Mouse (Mus musculus): ENCODE data around the gene Fbxw5.
A peak's percentile ranks its signal among the peaks of the same experiment; 100 is the strongest.

The Fbxw5 gene

GRCm38 (mm10) chr2:25477967-25478675, 22.4 kb upstream of the Fbxw5 start:
- no peak for DNase-seq

DNA sequence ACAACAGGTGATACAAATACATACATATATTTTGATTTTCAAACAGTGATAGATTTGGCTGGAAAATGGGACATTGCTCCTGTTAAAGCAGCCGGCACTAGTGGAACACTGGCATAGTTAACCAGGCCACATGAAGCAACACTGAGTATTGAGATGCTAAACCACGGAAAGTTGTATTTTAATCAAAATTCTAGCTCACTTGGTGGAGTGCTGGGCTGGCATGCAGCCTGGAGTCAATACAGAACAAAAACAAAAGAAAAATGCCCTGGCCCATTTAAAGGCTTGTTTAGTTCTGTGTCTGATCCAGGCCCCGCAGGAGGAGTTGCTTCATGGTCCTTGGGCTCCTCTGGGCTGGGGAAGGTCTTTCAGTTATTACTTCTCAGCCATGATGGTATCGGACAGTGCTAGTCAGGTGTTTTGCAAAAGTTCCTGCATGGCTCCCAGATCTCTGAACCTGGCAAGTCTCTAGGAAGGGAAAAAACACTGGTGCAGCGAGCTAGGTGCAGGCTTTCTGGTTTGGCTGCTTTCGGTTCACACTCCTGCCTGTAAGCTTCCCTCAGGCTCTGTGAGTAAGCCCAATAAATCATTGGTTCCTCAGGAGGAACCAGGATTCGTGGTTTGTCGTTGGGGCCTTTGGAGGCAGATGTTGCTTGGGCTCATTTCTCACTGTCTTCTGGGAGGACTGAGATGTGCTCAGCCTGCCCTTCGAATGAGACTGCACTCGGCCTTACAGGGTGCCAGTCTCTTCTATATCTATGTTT, 20.8 kb upstream of the Fbxw5 start:
- DNase-seq: no peak

- DNase-seq: no peak
Observed at GRCm38 (mm10) chr2:25480541-25480940, 20.0 kb upstream of the Fbxw5 start.

- peak in 1 of 2 experiments; percentile 76 for DNase-seq
Observed at GRCm38 (mm10) chr2:25482969-25483368, 17.6 kb upstream of the Fbxw5 start.

GRCm38 (mm10) chr2:25484901-25485647, 15.5 kb upstream of the Fbxw5 start:
- no peak for DNase-seq

DNA sequence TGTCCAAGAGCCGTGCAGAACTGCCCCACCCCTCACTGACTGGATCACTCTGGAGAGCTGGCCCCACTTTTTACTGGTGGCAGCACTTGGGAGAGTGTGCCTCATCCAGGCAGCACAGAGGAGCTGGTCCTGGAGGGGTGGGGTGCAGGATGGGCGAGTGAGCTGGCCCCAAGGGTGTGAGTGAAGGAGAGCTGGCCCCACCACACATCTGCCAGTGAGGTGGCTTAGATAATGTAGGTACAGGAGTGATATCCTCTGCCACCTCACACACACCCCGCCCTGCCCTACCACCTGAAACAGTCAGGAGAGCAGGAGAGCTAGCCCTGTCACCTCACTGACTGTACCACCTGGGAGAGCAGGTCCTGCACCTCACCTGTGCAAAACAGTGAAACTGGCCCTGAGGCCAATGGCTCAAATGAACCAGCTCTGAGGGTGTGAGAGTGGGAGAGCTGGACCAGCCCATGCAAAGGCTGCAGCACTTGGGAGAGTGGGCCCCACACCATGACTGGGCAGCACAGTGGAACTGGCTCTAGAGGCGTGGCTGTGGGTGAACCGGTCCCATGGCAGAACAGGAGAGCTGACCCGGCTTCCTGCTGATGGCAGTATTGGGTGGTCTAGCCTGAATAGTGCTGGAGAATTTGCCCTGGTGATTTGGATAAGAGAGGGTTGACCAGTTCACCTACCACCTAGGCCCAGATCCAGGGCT, 12.4 kb upstream of the Fbxw5 start:
- DNase-seq: no peak

- no peak for DNase-seq
Observed at GRCm38 (mm10) chr2:25488671-25489068, 11.9 kb upstream of the Fbxw5 start.

- no peak for DNase-seq
Observed at GRCm38 (mm10) chr2:25492988-25493387, 7.6 kb upstream of the Fbxw5 start.

- no peak for DNase-seq
Observed at GRCm38 (mm10) chr2:25493476-25493961, 7.0 kb upstream of the Fbxw5 start, which contains the start of gene Lcn12. Gene Lcn12, minus strand, starts transcription at chr2:25493911.

DNA sequence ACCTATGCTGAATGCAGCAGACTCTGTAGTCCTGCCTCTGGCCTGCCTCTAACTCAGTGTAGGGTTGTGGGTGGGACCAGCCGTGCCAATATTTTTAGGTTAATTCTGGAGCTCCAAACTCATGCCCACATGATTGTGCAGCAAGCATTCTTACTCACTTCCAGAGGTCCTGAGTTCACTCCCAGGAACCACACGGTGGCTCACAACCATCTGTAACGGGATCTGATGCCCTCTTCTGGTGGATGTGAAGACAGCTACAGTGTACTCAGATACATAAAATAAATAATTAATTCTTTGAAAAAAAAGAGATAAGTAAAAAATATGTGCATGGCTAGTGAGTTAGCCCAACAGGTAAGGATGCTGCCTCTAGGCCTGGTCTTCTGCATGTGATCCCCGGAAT, 4.1 kb upstream of the Fbxw5 start:
- DNase-seq: no peak

GRCm38 (mm10) chr2:25497846-25498575, 2.5 kb upstream of the Fbxw5 start:
- DNase-seq: no peak

GRCm38 (mm10) chr2:25498622-25499478, 1.7 kb upstream of the Fbxw5 start:
- no peak for DNase-seq

- DNase-seq: no peak
Observed at GRCm38 (mm10) chr2:25500071-25500575, 427 bp upstream of the Fbxw5 start.

GRCm38 (mm10) chr2:25501593-25502486, 1.3 kb downstream of the Fbxw5 start, which contains the start of gene C8g:
Gene C8g, minus strand, starts transcription at chr2:25501719.
- no peak for DNase-seq

DNA sequence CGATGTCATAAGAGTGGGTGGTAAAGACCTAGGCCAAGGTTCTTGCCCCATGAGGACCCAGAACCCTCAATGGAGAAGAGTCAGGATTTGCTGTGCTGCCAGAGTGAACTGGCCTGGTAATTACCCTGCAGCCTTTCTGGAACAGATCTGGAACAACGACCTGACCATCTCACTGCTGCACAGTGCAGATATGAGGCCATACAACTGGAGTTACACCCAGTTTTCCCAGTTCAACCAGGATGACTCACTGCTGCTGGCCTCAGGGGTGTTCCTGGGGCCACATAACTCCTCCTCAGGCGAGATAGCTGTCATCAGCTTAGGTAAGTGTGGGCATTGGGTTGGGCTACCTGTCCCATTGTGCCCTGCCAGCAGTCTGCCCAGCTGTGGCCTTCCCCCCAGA, 2.2 kb downstream of the Fbxw5 start:
- no peak for DNase-seq

- DNase-seq: no peak
Observed at GRCm38 (mm10) chr2:25504538-25504937, 4.0 kb downstream of the Fbxw5 start.

DNA sequence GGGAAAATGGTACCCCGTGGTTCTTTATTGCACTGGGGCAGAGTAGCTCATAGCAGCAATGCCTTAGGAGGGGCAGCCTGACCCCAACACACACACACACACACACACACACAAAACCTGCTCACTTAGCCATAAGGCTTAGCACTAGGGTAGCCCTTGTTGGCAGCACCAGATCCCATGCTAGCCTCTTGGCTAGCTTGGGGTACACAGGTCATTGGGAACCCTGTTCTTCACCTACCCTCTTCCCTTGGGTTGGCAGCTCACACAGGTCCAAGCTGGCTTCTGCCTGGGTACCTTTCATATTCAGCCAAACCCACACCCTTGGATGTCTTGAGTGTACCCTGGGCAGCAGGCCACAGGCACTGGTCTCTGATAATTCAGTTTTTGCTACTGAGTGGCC, 4.5 kb downstream of the Fbxw5 start:
- DNase-seq: no peak

DNA sequence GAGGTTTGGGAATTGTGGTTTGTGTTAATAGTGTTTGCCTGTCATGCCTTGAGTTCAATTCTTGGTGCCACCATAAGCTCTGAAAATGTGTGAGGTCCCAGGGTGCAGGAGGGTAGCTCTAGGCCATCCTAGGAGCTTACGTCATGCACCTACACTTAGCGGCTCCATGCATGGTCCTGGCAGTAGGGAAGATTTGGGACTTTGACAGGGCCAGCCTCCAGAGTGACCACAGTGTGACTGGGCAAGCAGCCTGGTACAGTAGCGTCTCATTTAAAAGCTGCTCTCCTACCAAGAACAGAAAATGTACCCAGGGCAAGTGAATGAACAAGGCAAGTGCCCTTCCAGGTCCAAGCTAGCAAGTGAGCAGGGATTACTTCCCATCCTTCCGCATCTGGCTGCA, 5.3 kb downstream of the Fbxw5 start:
- DNase-seq: no peak

DNA sequence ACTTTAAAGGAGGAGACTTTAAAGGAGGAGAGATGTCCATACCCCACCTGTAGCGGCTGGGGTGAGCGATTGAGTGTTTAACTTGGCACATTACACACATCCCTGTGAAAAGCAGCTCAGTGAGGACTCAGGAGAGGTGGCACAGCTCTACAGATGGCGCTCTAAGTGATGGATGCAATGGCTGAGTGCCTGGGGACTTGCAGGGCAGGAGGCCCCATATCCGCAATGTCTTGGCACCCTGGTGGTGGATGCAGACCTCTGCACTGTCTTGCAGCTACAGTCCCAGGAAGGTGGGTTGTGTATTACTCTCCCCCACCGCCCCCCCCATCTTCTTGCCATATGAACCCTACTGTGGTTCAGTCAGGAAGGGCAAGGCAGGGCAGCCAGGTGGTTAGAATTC, 6.4 kb downstream of the Fbxw5 start:
- DNase-seq: no peak

DNA sequence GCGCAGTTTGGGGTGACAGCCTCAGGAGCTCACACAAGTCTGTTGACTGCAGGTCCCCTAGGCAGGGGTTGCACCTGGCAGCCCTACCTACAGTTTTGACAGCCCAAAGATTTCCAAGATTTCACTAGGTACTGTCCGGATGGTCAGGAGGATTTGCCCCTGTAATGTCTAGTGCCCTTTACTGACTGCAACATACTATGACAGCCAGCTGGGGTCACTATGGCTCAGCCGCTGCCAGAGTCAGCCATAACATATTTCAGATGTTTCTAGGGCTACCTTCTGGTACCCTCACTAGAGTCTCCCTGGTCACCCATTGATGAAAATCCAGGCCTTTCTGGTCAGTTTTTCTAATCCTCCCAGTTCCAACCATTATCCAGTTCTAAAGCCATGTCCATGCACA, 9.4 kb downstream of the Fbxw5 start:
- no peak for DNase-seq
